Mouse (Mus musculus): Measurements from ENCODE around the gene Shf. TPM values are rescaled to one million over a fixed set of nuclear protein-coding genes. Genes with fewer than 3 reads are reported as not detected.
A peak's percentile ranks its signal among the peaks of the same experiment; 100 is the strongest.

Shf gene
- polyA plus RNA-seq, 1 experiment = 84.9 TPM

GRCm38 (mm10) chr2:122377751-122378246, 8.8 kb upstream of the Shf start:
- peak; percentile 88 for DNase-seq (ENCODE audit: low read depth)
- TF ChIP-seq CTCF (IDR thresholded peaks at IDR 0.05; ENCODE audit: borderline replicate concordance, extremely low read depth, insufficient read depth, insufficient read length) = no peak
- TF ChIP-seq POLR2A (IDR thresholded peaks at IDR 0.05; ENCODE audit: borderline replicate concordance, extremely low read depth, insufficient read depth, insufficient read length, poor library complexity, severe bottlenecking) = no peak

DNA sequence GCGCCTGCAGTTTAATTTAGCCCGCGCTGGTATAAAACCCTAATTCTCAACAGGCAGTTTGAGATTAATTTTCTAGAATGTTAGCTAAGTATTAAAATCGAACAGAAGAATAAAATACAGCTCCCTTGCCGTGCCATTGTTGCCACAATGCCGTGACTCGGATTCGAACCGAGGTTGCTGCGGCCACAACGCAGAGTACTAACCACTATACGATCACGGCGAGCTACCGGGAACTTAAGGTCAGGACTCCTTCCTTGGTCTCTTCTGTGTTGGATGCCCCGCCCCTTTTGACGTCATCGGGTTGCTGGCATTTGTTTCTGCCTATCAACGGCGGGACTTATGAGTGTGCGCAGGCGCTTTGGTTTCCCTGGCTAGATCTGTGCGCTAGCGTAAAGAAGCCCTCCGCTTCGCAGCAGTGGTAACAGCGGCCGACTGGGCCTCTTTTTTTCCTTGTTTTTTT, 8.3 kb upstream of the Shf start:
- peak; percentile 98 for DNase-seq (ENCODE audit: low read depth)
- peak; percentile 55; the same call in 1 of the 2 replicates for TF ChIP-seq POLR2A (IDR thresholded peaks at IDR 0.05; ENCODE audit: borderline replicate concordance, extremely low read depth, insufficient read depth, insufficient read length, poor library complexity, severe bottlenecking)
- no peak for TF ChIP-seq CTCF (IDR thresholded peaks at IDR 0.05; ENCODE audit: borderline replicate concordance, extremely low read depth, insufficient read depth, insufficient read length)

- DNase-seq (ENCODE audit: low read depth) = peak; percentile 69
- TF ChIP-seq CTCF (IDR thresholded peaks at IDR 0.05; ENCODE audit: borderline replicate concordance, extremely low read depth, insufficient read depth, insufficient read length) (no peak), POLR2A (IDR thresholded peaks at IDR 0.05; ENCODE audit: borderline replicate concordance, extremely low read depth, insufficient read depth, insufficient read length, poor library complexity, severe bottlenecking) (no peak)
Observed at GRCm38 (mm10) chr2:122376041-122376561, 7.1 kb upstream of the Shf start.

GRCm38 (mm10) chr2:122375391-122375991, 6.5 kb upstream of the Shf start:
- DNase-seq (ENCODE audit: low read depth) = peak; percentile 99
- TF ChIP-seq POLR2A (IDR thresholded peaks at IDR 0.05; ENCODE audit: borderline replicate concordance, extremely low read depth, insufficient read depth, insufficient read length, poor library complexity, severe bottlenecking) = peak; percentile 40; the same call in 1 of the 2 replicates
- no peak for TF ChIP-seq CTCF (IDR thresholded peaks at IDR 0.05; ENCODE audit: borderline replicate concordance, extremely low read depth, insufficient read depth, insufficient read length)

- TF ChIP-seq POLR2A (IDR thresholded peaks at IDR 0.05; ENCODE audit: borderline replicate concordance, extremely low read depth, insufficient read depth, insufficient read length, poor library complexity, severe bottlenecking) = no peak
- no peak for TF ChIP-seq CTCF (IDR thresholded peaks at IDR 0.05; ENCODE audit: borderline replicate concordance, extremely low read depth, insufficient read depth, insufficient read length)
- peak; percentile 70 for DNase-seq (ENCODE audit: low read depth)
Observed at GRCm38 (mm10) chr2:122374666-122375331, 5.8 kb upstream of the Shf start.

DNA sequence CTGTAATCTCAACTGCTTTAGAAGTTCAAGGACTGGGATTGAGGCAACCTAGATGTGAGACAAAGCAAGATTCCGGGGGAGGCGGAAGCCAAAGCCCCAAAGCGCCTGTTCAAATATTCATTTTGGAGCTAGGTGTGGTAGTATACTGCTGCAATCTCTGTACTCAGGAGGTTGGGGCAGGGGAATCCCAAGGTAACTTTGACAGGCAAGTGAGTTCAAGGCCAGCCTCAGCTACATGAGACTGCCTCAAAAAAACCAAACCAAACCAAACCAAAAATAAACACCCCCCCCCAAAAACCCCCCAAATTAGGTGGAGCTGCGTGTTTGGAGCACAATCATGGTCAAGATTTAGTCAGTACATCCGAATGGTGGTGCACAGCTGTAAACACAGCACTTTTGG, 5.0 kb upstream of the Shf start:
- no peak for DNase-seq (ENCODE audit: low read depth)
- TF ChIP-seq CTCF (IDR thresholded peaks at IDR 0.05; ENCODE audit: borderline replicate concordance, extremely low read depth, insufficient read depth, insufficient read length) (no peak), POLR2A (IDR thresholded peaks at IDR 0.05; ENCODE audit: borderline replicate concordance, extremely low read depth, insufficient read depth, insufficient read length, poor library complexity, severe bottlenecking) (no peak)

DNA sequence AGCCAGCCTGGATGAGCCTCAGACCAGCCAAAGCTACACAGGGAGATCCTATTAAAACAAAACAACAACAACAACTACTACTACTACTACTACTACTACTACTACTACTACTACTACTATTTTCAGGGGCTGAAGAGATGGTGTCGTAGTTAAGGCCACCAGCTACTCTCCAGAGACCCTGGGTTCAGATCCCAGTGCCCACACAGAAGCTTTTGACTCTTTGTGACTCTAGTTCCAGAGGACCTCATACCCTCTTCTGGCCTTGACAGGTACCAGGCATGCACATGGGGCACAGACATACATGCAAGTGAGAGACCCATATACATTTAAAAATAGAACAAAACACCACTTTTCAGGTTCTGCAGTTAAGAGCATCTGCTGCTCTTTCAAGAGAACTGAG, 3.6 kb upstream of the Shf start:
- no peak for TF ChIP-seq CTCF (IDR thresholded peaks at IDR 0.05; ENCODE audit: borderline replicate concordance, extremely low read depth, insufficient read depth, insufficient read length)
- no peak for TF ChIP-seq POLR2A (IDR thresholded peaks at IDR 0.05; ENCODE audit: borderline replicate concordance, extremely low read depth, insufficient read depth, insufficient read length, poor library complexity, severe bottlenecking)
- no peak for DNase-seq (ENCODE audit: low read depth)

DNA sequence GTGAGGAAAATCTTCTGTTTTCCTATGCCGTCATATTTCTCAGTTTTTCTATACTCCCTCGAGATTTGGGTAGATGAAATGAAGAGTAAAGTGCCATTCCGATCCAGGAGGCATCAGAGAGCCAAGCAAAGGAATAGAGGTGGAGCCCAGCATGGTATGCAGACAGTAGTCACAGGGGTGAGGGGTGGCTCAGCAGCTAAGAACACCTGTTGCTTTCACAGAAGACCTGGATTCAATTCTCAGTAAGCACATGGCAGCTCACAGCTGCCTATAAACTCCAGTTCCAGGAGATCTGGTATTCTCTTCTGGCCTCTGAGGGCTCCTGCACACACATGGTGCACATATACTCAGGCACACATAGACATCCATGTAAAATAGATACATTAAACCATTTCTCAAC, 3.1 kb upstream of the Shf start:
- TF ChIP-seq CTCF (IDR thresholded peaks at IDR 0.05; ENCODE audit: borderline replicate concordance, extremely low read depth, insufficient read depth, insufficient read length) = no peak
- TF ChIP-seq POLR2A (IDR thresholded peaks at IDR 0.05; ENCODE audit: borderline replicate concordance, extremely low read depth, insufficient read depth, insufficient read length, poor library complexity, severe bottlenecking) = no peak
- DNase-seq (ENCODE audit: low read depth) = no peak

GRCm38 (mm10) chr2:122370101-122370750, 1.3 kb upstream of the Shf start:
- TF ChIP-seq CTCF (IDR thresholded peaks at IDR 0.05; ENCODE audit: borderline replicate concordance, extremely low read depth, insufficient read depth, insufficient read length) (no peak), POLR2A (IDR thresholded peaks at IDR 0.05; ENCODE audit: borderline replicate concordance, extremely low read depth, insufficient read depth, insufficient read length, poor library complexity, severe bottlenecking) (no peak)

GRCm38 (mm10) chr2:122368081-122368971, 636 bp downstream of the Shf start:
- peak; percentile 35 for DNase-seq (ENCODE audit: low read depth)
- 0 out of 2 replicates have a peak, but pooled peaks have one; percentile 10 for TF ChIP-seq CTCF (IDR thresholded peaks at IDR 0.05; ENCODE audit: borderline replicate concordance, extremely low read depth, insufficient read depth, insufficient read length)
- no peak for TF ChIP-seq POLR2A (IDR thresholded peaks at IDR 0.05; ENCODE audit: borderline replicate concordance, extremely low read depth, insufficient read depth, insufficient read length, poor library complexity, severe bottlenecking)

More at GRCm38 (mm10) chr2:122370101-122370750, 1.3 kb upstream of the Shf start:
- no peak for DNase-seq (ENCODE audit: low read depth)
